Mouse (Mus musculus) forebrain, embryonic 14.5 days (tissue): ENCODE data around the gene Stard13. TPM values are rescaled to one million over a fixed set of nuclear protein-coding genes. Genes with fewer than 3 reads are reported as not detected.

Source experiments
- ATAC-seq: fragments of 200-750 bp; cut with Nextera tagmentation; 2 replicates; pipeline ENCODE4 v1.8.0; 2017; ENCODE audit warnings: mild to moderate bottlenecking, moderate library complexity
- DNase-seq: peaks from one replicate; pipeline ENCODE4 v3.0.0-alpha.2; 2015; ENCODE audit warnings: low spot score
- H3K27ac ChIP-seq: fragments of 300-500 bp; sonication (generic); 2 replicates; pipeline ENCODE4 v1.5.1; 2014; ENCODE audit warnings: low read depth, mild to moderate bottlenecking, control low read depth, low read length, moderate library complexity
- H3K27me3 ChIP-seq: fragments of 300-500 bp; sonication (generic); replicated peaks from 2 replicates; pipeline ENCODE4 v1.6.1; 2014; ENCODE audit warnings: low read length, control low read depth, mixed read lengths; ENCODE audit not compliant: control insufficient read depth, insufficient read depth
- H3K36me3 ChIP-seq: fragments of 300-500 bp; sonication (generic); 2 replicates; pipeline ENCODE4 v1.6.1; 2014; ENCODE audit warnings: low read length, control low read depth; ENCODE audit not compliant: control insufficient read depth, insufficient read depth
- H3K4me1 ChIP-seq: fragments of 300-500 bp; sonication (generic); 2 replicates; pipeline ENCODE4 v1.6.1; 2014; ENCODE audit warnings: antibody characterized with exemption, low read length, control low read depth; ENCODE audit not compliant: control insufficient read depth, insufficient read depth
- H3K4me2 ChIP-seq: fragments of 300-500 bp; sonication (generic); 2 replicates; pipeline ENCODE4 v1.6.1; 2014; ENCODE audit warnings: mild to moderate bottlenecking, control low read depth, low read length
- H3K4me3 ChIP-seq: fragments of 300-500 bp; sonication (generic); 2 replicates; pipeline ENCODE4 v1.5.1; 2014; ENCODE audit warnings: low read depth, low read length, control low read depth
- H3K9ac ChIP-seq: fragments of 300-500 bp; sonication (generic); 2 replicates; pipeline ENCODE4 v1.6.1; 2014; ENCODE audit warnings: mild to moderate bottlenecking, low read length, control low read depth, moderate library complexity
- H3K9me3 ChIP-seq: fragments of 300-500 bp; sonication (generic); replicated peaks from 2 replicates; pipeline ENCODE4 v1.6.1; 2016; ENCODE audit warnings: low read length, control low read depth, mixed read lengths; ENCODE audit not compliant: control insufficient read depth
- WGBS: fragments of 180-500 bp; shearing (Covaris S2); extraction: QIAGEN DNeasy Blood & Tissue Kit; methylation state at CpG from one replicate; pipeline ENCODE4 v1.1.7; 2014; 5-methylcytosine and 5-hydroxymethylcytosine counted together
- polyA plus RNA-seq: library from polyadenylated mRNA; unstranded; fragments of >200 nt; fragmentation: Nextera tagmentation; extraction: Ambion mirVana; gene quantifications from 2 replicates; pipeline ENCODE4 v1.2.1, GENCODE M21; 2014

Stard13 gene
- polyA plus RNA-seq, 1 experiment from 2014 or later: 2.0 TPM

DNA sequence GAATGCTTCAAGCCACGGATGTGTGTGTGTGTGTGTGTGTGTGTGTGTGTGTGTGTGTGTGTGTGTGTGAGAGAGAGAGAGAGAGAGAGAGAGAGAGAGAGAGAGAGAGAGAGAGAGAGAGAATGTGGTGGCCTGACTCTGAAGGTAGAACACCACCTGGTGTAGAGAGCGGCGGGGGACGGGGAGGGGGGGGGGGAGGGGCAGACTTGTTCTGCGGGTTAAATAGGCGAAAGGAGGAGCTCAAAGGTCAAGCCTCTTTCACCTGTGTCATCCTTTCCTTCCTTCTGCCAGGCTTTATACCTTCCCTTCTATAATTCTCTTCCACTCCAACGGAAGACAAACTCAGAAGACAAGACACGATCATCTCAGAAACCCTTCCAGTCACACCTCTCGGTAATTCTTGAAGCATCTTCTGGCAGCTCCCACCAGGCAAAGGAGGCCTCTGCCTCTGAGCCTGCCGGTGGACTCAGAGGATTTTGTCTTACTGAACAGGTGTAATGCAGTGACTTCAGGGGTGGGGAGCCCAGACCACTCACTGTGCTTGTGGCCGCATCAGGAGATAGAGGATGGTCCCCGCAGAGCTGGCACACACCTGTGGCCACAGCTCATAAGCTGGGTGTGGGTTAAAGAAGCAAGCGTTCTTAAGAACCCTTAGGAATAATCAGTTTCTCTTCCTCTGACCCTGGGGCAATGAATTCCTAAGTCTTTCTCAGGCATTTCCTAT is 898 bp downstream of the Stard13 start:
- no peak overlapping the region for H3K9ac ChIP-seq
- WGBS: 21% methylated on average over 12 of the region's 13 CpGs

GRCm38 (mm10) chr5:151231861-151232260 is 1.8 kb downstream of the Stard13 start:
- Histone ChIP-seq H3K9ac (no peak overlapping the region), H3K9me3 (no peaks in the 10 kb centered on the region), H3K4me3 (no peak overlapping the region), H3K27me3 (peaks cover 5% of the 10 kb centered on the region; the same call in 1 of the 2 replicates), H3K4me1 (peaks cover 6% of the 10 kb centered on the region; the same call in 1 of the 2 replicates), H3K4me2 (no peak overlapping the region), H3K36me3 (no peaks in the 10 kb centered on the region), H3K27ac (no peak overlapping the region)
- 91% methylated on average over 7 of the region's 7 CpGs for WGBS
- ATAC-seq: no peak
- DNase-seq: no peak

More for the DNA sequence above, 898 bp downstream of the Stard13 start:
- peak overlapping the region; percentile 46 for H3K4me3 ChIP-seq
- no peaks in the 10 kb centered on the region for H3K36me3 ChIP-seq
- H3K4me2 ChIP-seq: peak overlapping the region; percentile 90
- DNase-seq (no peak), ATAC-seq (no peak)
- H3K4me1 ChIP-seq: peaks cover 6% of the 10 kb centered on the region; the same call in 1 of the 2 replicates
- peaks cover 5% of the 10 kb centered on the region; the same call in 1 of the 2 replicates for H3K27me3 ChIP-seq
- no peak overlapping the region for H3K27ac ChIP-seq
- no peaks in the 10 kb centered on the region for H3K9me3 ChIP-seq

GRCm38 (mm10) chr5:151231411-151231810 is 2.2 kb downstream of the Stard13 start:
- whole genome bisulfite sequencing: 86% methylated on average over 4 of the region's 4 CpGs
- Histone ChIP-seq H3K27ac (no peak overlapping the region), H3K4me3 (no peak overlapping the region), H3K9me3 (no peaks in the 10 kb centered on the region), H3K36me3 (no peaks in the 10 kb centered on the region), H3K4me1 (peaks cover 6% of the 10 kb centered on the region; the same call in 1 of the 2 replicates), H3K27me3 (peaks cover 5% of the 10 kb centered on the region; the same call in 1 of the 2 replicates), H3K9ac (no peak overlapping the region), H3K4me2 (no peak overlapping the region)
- ATAC-seq (no peak), DNase-seq (no peak)

- Histone ChIP-seq H3K4me2 (no peak overlapping the region), H3K9ac (no peak overlapping the region), H3K4me1 (peaks cover 6% of the 10 kb centered on the region; the same call in 1 of the 2 replicates), H3K27ac (no peak overlapping the region), H3K27me3 (peaks cover 5% of the 10 kb centered on the region; the same call in 1 of the 2 replicates), H3K36me3 (no peaks in the 10 kb centered on the region), H3K4me3 (no peak overlapping the region), H3K9me3 (no peaks in the 10 kb centered on the region)
- ATAC-seq (no peak), DNase-seq (no peak)
- WGBS: 90% methylated on average over 4 of the region's 4 CpGs
These were observed 3.2 kb downstream of the Stard13 start for GRCm38 (mm10) chr5:151230427-151230826.

DNA sequence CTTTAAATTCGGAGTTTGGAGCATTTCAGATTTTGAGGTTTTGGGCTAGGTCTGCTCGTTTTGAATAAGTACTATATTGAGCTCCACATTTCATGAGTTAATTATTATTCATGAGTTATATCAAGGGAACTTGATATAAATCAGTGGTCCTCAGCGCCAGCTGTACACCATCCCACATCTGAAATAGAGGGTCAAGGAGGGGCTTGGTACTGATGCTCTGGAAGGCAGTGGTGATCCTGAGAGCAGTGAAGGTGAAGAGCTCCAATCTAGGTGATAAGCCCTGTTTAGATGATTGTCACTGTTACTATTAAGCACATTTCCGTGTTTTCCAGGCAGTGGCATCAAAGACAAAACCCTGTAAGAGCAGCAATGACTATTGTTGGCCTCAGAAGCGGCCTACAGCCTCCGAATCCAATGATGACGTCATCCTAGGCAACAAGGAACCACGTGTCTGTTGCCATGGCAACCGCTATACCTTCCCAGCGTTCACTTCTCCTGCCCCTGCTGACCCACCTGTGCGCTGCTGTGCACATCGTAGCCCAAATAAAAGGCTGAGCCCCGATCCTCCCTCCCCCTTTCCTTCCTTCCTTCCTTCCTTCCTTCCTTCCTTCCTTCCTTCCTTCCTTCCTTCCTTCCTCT is 5.2 kb downstream of the Stard13 start:
- 54% methylated on average over 13 of the region's 13 CpGs for WGBS
- ATAC-seq (no peak), DNase-seq (peak; percentile 51)
- Histone ChIP-seq H3K36me3 (no peaks in the 10 kb centered on the region), H3K4me3 (no peak overlapping the region), H3K9me3 (no peaks in the 10 kb centered on the region), H3K4me1 (peaks cover 6% of the 10 kb centered on the region; the same call in 1 of the 2 replicates), H3K27ac (no peak overlapping the region), H3K4me2 (no peak overlapping the region), H3K9ac (no peak overlapping the region), H3K27me3 (no peaks in the 10 kb centered on the region; the same call in 1 of the 2 replicates)

- Histone ChIP-seq H3K27ac (no peak overlapping the region), H3K4me1 (no peaks in the 10 kb centered on the region), H3K4me3 (no peak overlapping the region), H3K36me3 (no peaks in the 10 kb centered on the region), H3K27me3 (no peaks in the 10 kb centered on the region), H3K4me2 (no peak overlapping the region), H3K9me3 (no peaks in the 10 kb centered on the region), H3K9ac (no peak overlapping the region)
- no peak for DNase-seq
- no peak for ATAC-seq
- WGBS: 59% methylated on average over 4 of the region's 4 CpGs
These were observed 9.8 kb downstream of the Stard13 start for GRCm38 (mm10) chr5:151223696-151224366.

GRCm38 (mm10) chr5:151222791-151223190 is 10.8 kb downstream of the Stard13 start:
- no peak overlapping the region for H3K4me2 ChIP-seq
- H3K27ac ChIP-seq: no peak overlapping the region
- no peaks in the 10 kb centered on the region for H3K27me3 ChIP-seq
- H3K9ac ChIP-seq: no peak overlapping the region
- no peak overlapping the region for H3K4me3 ChIP-seq
- DNase-seq (no peak), ATAC-seq (no peak)
- H3K9me3 ChIP-seq: no peaks in the 10 kb centered on the region
- WGBS: 84% methylated on average over 1 of the region's 1 CpGs
- no peaks in the 10 kb centered on the region for H3K36me3 ChIP-seq
- no peaks in the 10 kb centered on the region for H3K4me1 ChIP-seq

DNA sequence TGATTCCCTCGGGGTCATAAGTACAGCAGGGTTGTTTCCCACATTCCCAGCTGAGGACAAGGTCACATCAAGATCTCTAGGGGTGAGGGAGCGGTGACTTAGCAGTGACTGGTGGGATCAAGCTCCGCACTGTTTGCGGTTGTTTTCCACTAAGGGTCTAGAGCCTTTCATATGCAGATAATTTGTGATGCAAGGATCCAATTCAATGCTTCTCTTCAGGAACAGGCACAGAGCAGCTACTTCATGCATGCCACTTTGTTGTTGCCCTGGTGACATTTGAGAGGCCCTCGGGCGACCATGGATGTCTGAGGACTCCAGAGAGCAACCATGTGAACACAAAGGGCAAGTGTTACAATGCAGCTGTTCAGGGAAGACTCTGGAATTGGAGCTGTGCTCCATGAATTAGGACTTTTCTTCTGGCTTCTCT is 14.9 kb downstream of the Stard13 start:
- Histone ChIP-seq H3K4me2 (no peak overlapping the region), H3K27me3 (no peaks in the 10 kb centered on the region), H3K9ac (no peak overlapping the region), H3K36me3 (no peaks in the 10 kb centered on the region), H3K4me1 (no peaks in the 10 kb centered on the region), H3K4me3 (no peak overlapping the region), H3K9me3 (no peaks in the 10 kb centered on the region), H3K27ac (no peak overlapping the region)
- peak; percentile 62; the same call in 1 of the 2 replicates for ATAC-seq
- WGBS: 18% methylated on average over 6 of the region's 6 CpGs
- DNase-seq: peak; percentile 36
